Mouse (Mus musculus) forebrain, embryonic 11.5 days (tissue): ENCODE measurements at regions not wholly inside any gene's neighbourhood (a gene's known extent, or its start where the extent isn't known, plus 50 kb on each side); places are given as distances from the start of the nearest gene placed in this dataset.
"Not testable (repeated sequence)": the region's sequence is repeated elsewhere in the genome, so short reads cannot be mapped to it uniquely, and the experiment has no call there.

Experiments used
- ATAC-seq: fragments of 200-750 bp; cut with Nextera tagmentation; replicated peaks from 2 replicates; pipeline ENCODE4 v1.8.0; 2017; ENCODE audit warnings: moderate TSS enrichment; ENCODE audit not compliant: low FRiP score
- DNase-seq: peaks from one replicate; pipeline ENCODE4 v3.0.0-alpha.2; 2017; ENCODE audit warnings: low spot score
- H3K27ac ChIP-seq: fragments of 300-500 bp; sonication (generic); 2 replicates; pipeline ENCODE4 v1.5.1; 2014; ENCODE audit warnings: low read depth, low read length
- H3K27me3 ChIP-seq: fragments of 300-500 bp; sonication (generic); 2 replicates; pipeline ENCODE4 v1.6.1; 2014; ENCODE audit warnings: mild to moderate bottlenecking, low read length, mixed read lengths; ENCODE audit not compliant: control insufficient read depth, insufficient read depth
- H3K36me3 ChIP-seq: fragments of 300-500 bp; sonication (generic); 2 replicates; pipeline ENCODE4 v1.6.1; 2014; ENCODE audit warnings: mild to moderate bottlenecking, low read length, moderate library complexity, mixed read lengths; ENCODE audit not compliant: control insufficient read depth, insufficient read depth
- H3K4me1 ChIP-seq: fragments of 300-500 bp; sonication (generic); replicated peaks from 2 replicates; pipeline ENCODE4 v1.6.1; 2014; ENCODE audit warnings: low read length, mixed read lengths; ENCODE audit not compliant: control insufficient read depth, insufficient read depth
- H3K4me2 ChIP-seq: fragments of 300-500 bp; sonication (generic); 2 replicates; pipeline ENCODE4 v1.6.1; 2014; ENCODE audit warnings: low read depth, mild to moderate bottlenecking, low read length, moderate library complexity, mixed read lengths; ENCODE audit not compliant: severe bottlenecking
- H3K4me3 ChIP-seq: fragments of 300-500 bp; sonication (generic); 2 replicates; pipeline ENCODE4 v1.5.1; 2014; ENCODE audit warnings: low read depth, low read length
- H3K9ac ChIP-seq: fragments of 300-500 bp; sonication (generic); 2 replicates; pipeline ENCODE4 v1.6.1; 2014; ENCODE audit warnings: low read length
- H3K9me3 ChIP-seq: fragments of 300-500 bp; sonication (generic); 2 replicates; pipeline ENCODE4 v1.6.1; 2016; ENCODE audit warnings: low read length, mixed read lengths; ENCODE audit not compliant: control insufficient read depth
- WGBS: fragments of 180-500 bp; shearing (Covaris S2); extraction: QIAGEN DNeasy Blood & Tissue Kit; methylation state at CpG from one replicate; pipeline ENCODE4 v1.1.7; 2014; 5-methylcytosine and 5-hydroxymethylcytosine counted together

GRCm38 (mm10) chr9:11441241-11441997 lies 536.8 kb upstream of the Cntn5 start:
- not testable (repeated sequence) for H3K27me3 ChIP-seq, ATAC-seq, H3K27ac ChIP-seq, H3K36me3 ChIP-seq, H3K9me3 ChIP-seq, H3K4me1 ChIP-seq, H3K9ac ChIP-seq, H3K4me3 ChIP-seq, H3K4me2 ChIP-seq, DNase-seq
- 41% methylated on average over 10 of the region's 10 CpGs for WGBS

- Histone ChIP-seq H3K9ac (no peak overlapping the region), H3K4me3 (no peak overlapping the region), H3K36me3 (no peaks in the 10 kb centered on the region), H3K4me1 (no peaks in the 10 kb centered on the region), H3K9me3 (no peaks in the 10 kb centered on the region), H3K27me3 (no peaks in the 10 kb centered on the region), H3K4me2 (no peak overlapping the region), H3K27ac (no peak overlapping the region)
- 89% methylated on average over 1 of the region's 1 CpGs for WGBS
- DNase-seq: no peak
- no peak for ATAC-seq
These were observed 532.0 kb upstream of the Cntn5 start for GRCm38 (mm10) chr9:11436443-11437167.

DNA sequence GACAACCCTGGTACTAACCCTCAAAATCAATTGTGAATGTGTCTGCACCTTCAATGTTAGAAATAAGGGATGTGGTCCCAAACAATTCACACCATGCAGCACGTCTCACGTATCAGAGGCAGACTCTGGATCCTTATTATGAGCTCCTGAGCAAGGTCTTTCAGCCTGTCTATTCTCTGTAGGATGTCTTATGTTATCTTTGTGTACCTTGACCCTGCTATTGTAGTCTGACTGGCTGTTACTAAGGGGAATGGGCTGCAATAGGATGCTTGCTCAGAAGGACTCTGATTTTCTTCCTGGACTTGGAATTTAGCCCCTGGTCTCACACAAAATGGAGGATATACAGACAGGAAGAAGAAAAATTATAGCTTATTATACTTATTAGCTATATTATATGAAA lies 531.4 kb upstream of the Cntn5 start:
- 73% methylated on average over 2 of the region's 2 CpGs for whole genome bisulfite sequencing

GRCm38 (mm10) chr9:11435019-11435418 lies 530.4 kb upstream of the Cntn5 start:
- 0 out of 2 replicates have a peak, but pooled peaks have one; percentile 51 for ATAC-seq

More for the DNA sequence above, 531.4 kb upstream of the Cntn5 start:
- Histone ChIP-seq H3K36me3 (no peaks in the 10 kb centered on the region), H3K27ac (no peak overlapping the region), H3K4me3 (no peak overlapping the region), H3K4me2 (no peak overlapping the region), H3K9ac (no peak overlapping the region), H3K27me3 (no peaks in the 10 kb centered on the region), H3K9me3 (no peaks in the 10 kb centered on the region), H3K4me1 (no peaks in the 10 kb centered on the region)
- DNase-seq (no peak), ATAC-seq (no peak)

DNA sequence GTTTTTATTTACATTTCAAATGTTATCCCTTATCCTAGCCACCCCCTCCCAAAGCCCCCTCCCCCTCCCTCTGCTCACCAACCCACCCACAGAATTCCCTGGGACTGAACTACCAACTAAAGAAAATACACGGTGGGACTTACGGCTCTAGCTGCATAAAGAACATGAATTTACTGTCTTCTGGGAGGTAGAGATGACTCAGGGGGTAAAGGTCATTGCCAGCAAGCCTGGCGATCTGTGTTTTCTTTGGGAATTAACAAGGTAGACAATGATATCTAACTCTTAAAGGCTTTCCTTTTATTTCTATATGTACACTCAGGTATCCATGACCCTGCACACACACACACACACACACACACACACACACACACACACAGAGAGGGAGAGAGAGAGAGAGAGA lies 521.9 kb upstream of the Cntn5 start:
- DNase-seq (no peak), ATAC-seq (no peak)
- 87% methylated on average over 3 of the region's 3 CpGs for WGBS
- Histone ChIP-seq H3K27me3 (no peaks in the 10 kb centered on the region), H3K9me3 (no peaks in the 10 kb centered on the region), H3K36me3 (no peaks in the 10 kb centered on the region), H3K4me3 (no peak overlapping the region), H3K4me1 (no peaks in the 10 kb centered on the region), H3K9ac (no peak overlapping the region), H3K27ac (no peak overlapping the region), H3K4me2 (no peak overlapping the region)

More at GRCm38 (mm10) chr9:11435019-11435418, 530.4 kb upstream of the Cntn5 start:
- Histone ChIP-seq H3K4me1 (no peaks in the 10 kb centered on the region), H3K4me3 (no peak overlapping the region), H3K4me2 (no peak overlapping the region), H3K9me3 (no peaks in the 10 kb centered on the region), H3K9ac (no peak overlapping the region), H3K36me3 (no peaks in the 10 kb centered on the region), H3K27me3 (no peaks in the 10 kb centered on the region), H3K27ac (no peak overlapping the region)
- WGBS: 35% methylated on average over 2 of the region's 2 CpGs
- no peak for DNase-seq

DNA sequence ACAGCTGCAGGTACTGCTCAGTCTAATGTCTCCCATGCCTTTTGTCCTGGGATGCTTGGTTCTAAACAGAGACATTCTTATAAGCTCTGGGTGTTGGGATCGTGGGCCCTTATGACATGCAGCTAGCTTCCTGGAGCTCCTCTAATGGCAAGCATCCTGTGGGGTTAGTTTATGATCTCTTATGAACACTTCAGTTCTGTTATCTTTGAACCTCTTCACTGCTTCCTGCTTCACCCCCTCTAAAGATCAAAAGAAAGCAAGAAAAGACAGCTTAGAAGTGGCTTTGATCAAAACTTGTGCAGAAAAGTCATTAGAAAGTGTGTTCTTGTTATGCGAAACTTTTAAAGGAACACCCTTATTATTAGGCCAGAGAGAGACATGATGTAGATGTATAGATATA lies 492.3 kb upstream of the Cntn5 start:
- Histone ChIP-seq H3K27ac (no peak overlapping the region), H3K36me3 (no peaks in the 10 kb centered on the region), H3K4me1 (no peaks in the 10 kb centered on the region), H3K9me3 (no peaks in the 10 kb centered on the region), H3K4me2 (no peak overlapping the region), H3K9ac (no peak overlapping the region), H3K27me3 (no peaks in the 10 kb centered on the region), H3K4me3 (no peak overlapping the region)
- DNase-seq (no peak), ATAC-seq (no peak)
- 78% methylated on average over 2 of the region's 2 CpGs for WGBS

- DNase-seq: no peak
- H3K27ac ChIP-seq: no peak overlapping the region
- no peaks in the 10 kb centered on the region for H3K36me3 ChIP-seq
- H3K4me2 ChIP-seq: no peak overlapping the region
- H3K9me3 ChIP-seq: no peaks in the 10 kb centered on the region
- H3K4me1 ChIP-seq: no peaks in the 10 kb centered on the region
- H3K4me3 ChIP-seq: no peak overlapping the region
- no peaks in the 10 kb centered on the region for H3K27me3 ChIP-seq
- ATAC-seq: no peak
- WGBS: 89% methylated on average over 1 of the region's 1 CpGs
- no peak overlapping the region for H3K9ac ChIP-seq
These were observed 477.1 kb upstream of the Cntn5 start for GRCm38 (mm10) chr9:11381648-11382075.

- Histone ChIP-seq H3K36me3 (no peaks in the 10 kb centered on the region), H3K4me1 (no peaks in the 10 kb centered on the region), H3K27ac (no peak overlapping the region), H3K27me3 (no peaks in the 10 kb centered on the region), H3K9ac (no peak overlapping the region), H3K4me2 (no peak overlapping the region), H3K4me3 (no peak overlapping the region), H3K9me3 (no peaks in the 10 kb centered on the region)
- no peak for ATAC-seq
- WGBS: 87% methylated on average over 7 of the region's 7 CpGs
- no peak for DNase-seq
These were observed 476.0 kb upstream of the Cntn5 start for GRCm38 (mm10) chr9:11380531-11380930.
